Mouse (Mus musculus): ENCODE results near the gene Tff3.

Tff3 gene

DNA sequence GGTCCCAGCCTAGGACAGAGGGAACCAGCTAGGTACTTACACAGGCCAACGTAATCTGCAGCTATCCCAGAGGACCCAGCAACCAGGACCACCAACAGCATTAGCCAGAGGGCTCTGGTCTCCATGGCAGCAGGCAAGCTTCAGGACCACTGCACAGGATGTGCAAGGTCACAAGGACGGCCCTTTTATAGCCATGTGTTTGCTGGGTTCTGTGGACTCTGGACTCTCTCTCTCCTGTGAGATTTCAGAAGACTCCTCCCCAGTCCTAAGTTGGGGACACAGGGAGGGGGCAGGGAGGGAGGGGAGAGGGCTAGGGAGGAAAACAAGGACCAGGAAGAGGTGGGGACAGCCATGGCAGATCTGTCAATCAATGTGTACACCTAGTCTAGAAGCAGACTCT lies at the start of gene Tff3:
TSS of gene Tff3 (minus strand) at position 195 of the 400 bp plus-strand sequence.
- no peak for DNase-seq (ENCODE audit: inconsistent ontology term)

DNA sequence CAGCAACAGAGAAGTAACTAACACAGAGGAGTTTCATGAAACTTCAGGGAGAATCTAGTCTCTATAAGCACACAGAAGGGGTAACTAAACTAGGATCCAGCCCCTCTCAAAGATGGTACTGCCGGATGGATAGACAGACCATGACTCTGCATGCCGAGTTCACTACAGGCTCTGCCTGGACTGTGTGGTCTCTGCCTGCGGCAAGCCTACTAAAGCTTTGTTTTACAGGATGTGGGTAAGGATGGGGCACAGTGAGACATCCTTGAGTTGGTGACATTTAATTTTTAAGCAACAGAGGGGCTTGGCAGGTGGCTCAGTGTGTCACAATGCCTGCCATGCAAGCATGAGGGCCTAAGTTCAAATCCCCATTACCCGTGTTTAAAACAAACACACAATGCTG lies 46.9 kb upstream of the Tff3 start:
- DNase-seq (ENCODE audit: inconsistent ontology term), result no peak

DNA sequence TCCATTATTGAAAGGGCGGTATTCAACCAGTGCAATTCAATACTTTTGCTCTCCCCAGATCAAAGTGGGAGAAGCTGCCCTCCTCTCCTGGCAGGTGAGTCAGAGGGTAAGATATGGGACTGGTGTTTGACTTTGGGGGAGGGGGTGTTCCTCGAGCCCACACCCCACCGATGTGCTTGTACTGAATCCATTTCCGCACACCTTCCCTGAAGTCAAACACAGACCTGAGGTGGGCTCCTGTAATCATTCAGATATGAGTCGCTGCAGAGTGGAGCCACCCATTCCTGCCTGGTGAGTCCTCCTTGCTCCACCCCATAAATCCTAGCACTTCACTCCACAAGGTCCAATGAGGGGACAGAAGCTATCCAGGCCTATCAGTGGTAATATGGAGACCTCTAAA lies 40.4 kb upstream of the Tff3 start:
- no peak for DNase-seq (ENCODE audit: inconsistent ontology term)

DNA sequence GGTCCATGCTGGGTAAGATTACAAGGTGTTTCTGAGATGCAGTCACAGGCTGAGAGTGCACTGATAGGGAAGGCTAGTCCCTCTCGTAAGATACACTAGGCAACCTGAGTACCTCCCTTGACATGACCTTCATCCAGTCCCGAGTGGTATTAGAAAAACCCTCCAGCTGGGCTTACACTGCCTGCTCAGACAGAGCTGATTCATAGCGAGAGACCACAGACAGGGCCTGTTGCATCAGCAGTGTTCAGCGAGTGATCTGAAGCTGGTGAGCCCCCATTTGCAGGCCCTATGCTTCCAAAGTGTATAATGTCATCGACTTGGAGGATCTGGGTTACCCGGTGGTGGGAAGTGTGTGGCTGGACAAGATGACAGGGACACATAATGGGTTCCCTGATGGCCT lies 35.7 kb upstream of the Tff3 start, which contains the start of gene Tff1:
TSS of gene Tff1 (minus strand) at position 151 of the 400 bp plus-strand sequence.
- no peak for DNase-seq (ENCODE audit: inconsistent ontology term)

DNA sequence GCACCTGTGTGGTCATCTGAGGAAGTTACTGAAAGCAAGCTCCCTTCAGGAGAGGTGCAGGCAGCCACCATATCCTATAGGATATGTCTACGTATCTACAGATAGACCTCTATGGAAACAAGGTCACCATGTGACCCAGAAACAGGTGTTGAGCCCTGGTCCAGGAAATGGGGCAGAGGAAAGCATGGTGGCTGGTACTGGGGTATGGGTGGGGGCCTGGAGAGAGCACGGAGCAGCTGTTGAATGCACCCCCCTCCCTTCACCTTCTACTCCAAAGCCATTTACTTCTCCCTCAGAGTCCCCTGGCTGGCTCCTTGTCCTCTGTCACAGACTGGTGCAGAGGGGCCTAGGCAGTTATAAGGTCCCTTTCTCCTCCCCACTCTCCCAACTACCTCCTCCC lies 34.4 kb upstream of the Tff3 start:
- no peak for DNase-seq (ENCODE audit: inconsistent ontology term)

DNA sequence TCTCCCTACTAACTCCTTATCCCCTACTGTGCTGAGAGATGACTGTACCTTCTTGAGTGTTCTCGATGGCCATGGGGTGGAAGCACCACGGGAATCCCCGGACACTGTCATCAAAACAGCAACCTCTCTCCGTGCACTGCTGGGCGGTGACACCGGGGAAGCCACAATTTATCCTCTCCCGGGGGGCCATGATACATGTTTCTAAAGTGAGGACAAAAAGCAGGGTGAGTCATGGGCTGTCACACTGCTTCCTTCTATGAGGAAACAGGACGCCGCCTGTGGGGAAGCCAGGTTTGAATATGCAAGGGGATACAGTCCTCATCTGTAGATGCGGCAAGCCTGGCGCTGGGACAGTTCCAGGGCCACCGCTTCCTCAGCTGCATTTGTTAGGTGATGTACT lies 33.2 kb upstream of the Tff3 start:
- peak; percentile 23 for DNase-seq (ENCODE audit: inconsistent ontology term)

DNA sequence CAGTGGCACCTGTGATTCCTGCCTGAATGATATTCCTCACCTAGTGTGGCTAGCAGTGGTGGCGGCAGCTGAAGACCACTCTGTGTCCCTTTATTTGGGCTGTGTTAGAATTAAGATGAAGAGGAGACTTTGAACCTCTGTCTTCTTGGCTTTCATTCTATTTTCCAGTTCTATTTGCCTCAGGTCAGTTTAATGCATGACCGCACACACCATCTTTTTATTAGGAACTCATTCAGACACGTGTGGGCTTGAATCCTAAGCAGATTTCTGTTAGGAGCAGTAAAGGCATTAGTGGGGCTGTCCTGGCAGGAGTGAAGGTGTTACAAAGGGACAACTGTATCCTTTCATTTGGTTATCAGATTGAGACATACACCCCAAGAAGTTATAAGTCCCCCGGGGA lies 30.8 kb upstream of the Tff3 start:
- no peak for DNase-seq (ENCODE audit: inconsistent ontology term)

DNA sequence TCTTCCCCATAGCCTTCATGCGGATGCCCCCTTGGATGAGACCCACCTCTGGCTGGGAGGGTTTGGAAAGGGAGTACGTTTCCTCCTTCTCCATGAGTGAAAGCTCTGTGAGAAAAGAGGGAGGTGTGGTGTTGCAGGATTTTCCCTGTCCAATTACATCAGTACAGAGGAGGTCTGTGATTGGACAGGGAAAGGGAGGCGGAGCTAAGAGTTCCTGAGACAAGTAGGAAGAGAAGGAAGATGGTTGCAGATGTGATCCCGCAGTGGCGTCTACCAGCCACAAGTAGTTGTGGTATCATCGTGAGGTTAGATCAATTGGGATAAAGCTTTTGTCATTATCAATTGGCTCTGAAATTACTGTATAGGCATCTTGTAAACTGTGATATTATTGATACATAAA lies 28.5 kb upstream of the Tff3 start:
- no peak for DNase-seq (ENCODE audit: inconsistent ontology term)

DNA sequence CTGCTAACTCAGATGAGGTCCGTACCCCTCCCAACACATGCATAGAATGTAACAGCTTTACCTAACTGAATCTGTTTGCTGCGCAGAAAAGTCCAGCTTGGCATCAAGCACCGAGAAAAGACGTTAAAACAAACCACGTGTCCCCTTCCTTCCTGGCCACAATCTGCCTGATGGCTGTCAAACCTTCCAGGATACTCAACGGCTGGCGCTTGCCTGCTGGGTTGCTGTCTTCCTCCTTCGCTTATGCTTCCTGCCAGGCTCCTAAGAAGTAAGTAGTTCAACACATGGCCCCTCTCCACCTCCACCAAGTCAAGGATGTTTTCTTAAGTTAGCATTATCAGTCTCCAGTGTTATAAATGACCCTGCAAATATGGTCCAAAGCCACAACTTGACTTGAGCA lies 24.3 kb upstream of the Tff3 start:
- no peak for DNase-seq (ENCODE audit: inconsistent ontology term)

DNA sequence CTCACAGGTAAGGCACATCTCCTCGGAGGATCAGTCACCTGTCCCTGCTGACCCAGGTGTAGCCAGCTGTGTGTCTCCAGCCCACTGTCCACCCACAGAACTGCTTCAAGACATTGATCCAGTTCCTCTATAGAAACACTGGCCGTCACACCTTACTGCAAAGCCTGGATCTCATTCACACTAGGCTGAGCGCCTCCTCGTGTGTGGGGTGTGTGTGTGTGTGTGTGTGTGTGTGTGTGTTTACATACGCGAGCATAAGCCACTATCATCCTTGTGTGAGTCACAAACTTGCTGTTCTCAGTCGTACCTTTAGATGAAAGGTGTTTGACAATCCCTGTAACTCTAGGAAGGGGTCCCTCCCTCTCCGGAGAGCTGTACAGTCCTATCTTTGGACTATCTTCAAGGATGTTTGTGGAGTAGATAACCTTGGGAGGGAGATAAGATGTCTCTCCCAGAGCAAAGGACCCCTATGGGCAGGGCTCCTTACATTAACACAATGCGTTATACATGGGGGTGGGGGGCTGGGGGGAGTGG lies 23.6 kb upstream of the Tff3 start:
- no peak for DNase-seq (ENCODE audit: inconsistent ontology term)

DNA sequence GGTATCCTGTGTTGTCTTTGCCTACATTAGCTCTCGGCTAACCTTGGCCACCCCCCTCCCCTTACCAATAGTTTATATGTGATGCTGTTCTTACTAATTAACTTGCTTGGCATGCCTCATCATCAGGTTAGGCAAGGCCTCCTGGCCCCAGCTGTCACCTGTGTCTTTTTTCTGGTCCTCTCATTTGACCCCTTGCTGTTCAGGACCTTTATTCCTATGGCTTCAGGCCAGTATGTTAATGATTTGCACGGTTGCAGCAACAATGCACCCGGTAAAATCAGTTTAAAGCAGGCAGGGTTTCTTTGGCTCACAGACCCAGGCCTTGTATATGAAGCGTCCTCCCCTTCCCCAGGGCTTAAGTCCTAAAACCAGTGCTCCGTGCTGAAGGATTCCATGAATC lies 23.1 kb upstream of the Tff3 start:
- DNase-seq (ENCODE audit: inconsistent ontology term), result no peak

DNA sequence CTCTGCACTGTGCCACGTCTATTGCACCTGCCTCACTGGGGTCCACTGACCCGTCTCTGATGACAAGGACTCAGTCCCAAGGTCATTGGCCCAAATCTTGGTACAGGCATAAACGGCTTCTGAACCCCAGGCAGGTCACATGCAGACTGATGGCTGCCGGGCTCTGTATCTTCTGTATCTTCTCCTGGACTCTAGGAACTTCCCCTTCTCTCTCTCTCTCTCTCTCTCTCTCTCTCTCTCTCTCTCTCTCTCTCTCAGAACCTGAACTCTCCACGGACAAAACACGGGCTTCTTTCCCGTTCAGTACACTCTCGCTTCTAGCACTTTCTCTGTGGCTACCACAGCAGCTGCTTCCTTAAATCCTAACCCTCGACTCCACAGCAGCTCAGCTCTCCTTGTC lies 16.6 kb upstream of the Tff3 start:
- no peak for DNase-seq (ENCODE audit: inconsistent ontology term)

DNA sequence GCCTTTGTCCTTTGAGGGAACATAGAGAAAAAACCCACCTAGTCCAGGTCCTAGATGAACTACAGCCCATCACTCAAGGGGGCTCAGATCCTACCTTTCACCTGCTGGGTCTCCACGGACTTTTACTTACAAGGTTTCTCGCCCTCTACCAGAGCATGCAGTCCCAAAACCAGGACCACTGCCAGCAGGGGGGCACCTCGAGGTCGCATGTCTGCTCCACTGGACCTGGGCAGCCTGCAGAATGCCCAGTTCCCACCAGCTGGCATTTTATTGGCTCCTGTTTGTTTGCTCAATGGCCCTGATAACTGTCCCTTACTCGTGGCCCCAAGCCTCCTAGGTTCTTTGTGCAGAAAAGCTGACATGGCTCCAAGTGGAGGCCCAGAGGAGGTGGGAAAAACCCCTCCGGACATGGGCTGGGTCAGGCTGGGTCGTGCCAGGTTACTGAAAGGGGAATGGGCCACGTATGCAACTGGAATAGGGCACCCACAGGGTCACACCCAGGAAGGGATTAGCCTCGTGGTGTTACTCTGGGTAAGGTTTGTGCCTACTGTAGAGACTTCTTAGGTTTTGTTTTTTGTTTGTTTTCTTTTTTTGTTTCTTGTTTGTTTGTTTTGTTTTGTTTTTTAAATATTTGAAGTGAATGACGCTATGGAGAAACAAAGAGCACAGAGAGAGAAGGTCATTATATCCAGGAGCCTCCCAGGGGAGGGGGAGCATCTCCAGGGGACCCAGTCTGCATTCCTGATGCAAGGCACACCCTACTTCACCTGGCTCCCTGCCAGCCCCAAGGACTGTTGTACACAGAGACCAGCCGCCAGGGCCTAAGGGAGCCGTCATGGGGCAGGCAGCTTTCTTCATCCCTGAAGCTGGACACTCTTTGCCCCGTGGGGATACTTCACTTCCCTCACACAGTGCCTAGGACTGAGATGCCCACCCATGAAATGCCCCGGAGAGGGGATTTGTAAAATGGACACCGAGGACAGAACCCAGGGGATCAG lies 14.9 kb upstream of the Tff3 start, which contains the start of gene Tff2:
TSS of gene Tff2 (minus strand) at position 243 of the 998 bp plus-strand sequence.
- DNase-seq (ENCODE audit: inconsistent ontology term), result no peak

DNA sequence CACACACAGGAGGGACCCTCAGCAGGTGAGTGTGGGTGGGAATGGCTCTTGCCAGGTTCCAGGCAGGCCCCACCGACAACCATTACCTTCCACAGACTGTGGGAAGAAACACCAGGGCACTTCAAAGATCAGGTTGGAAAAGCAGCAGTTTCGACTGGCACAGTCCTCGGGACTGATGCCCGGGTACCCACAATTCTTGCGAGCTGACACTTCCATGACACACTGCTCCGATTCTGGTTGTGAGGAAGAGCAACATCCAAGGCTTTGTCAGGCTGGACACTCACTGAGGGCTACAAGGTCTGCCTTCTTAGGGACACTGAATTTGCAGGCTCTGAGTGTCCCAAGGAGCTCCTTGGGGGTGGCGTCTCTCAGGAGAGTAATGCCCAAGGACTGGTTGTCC lies 12.7 kb upstream of the Tff3 start:
- no peak for DNase-seq (ENCODE audit: inconsistent ontology term)

DNA sequence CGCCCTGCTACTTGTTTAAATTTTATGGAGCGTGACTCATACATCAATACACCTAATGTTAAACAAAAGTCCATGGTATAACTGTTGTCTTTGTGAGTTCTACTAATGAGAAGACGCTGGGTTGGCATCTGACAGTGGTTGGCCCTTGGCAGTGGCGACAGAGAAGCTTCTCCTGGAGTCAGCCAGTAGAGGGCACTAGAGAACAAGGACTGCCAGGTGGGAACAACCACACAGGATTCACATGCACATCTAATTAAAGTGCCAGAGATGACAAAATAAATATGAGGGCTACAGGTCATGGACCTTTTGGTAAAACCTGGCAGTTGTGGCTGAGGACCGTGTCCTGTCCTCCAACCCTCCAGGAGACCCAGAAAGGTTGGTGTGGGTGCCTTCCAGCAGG lies 9.0 kb upstream of the Tff3 start:
- peak; percentile 60 for DNase-seq (ENCODE audit: inconsistent ontology term)

DNA sequence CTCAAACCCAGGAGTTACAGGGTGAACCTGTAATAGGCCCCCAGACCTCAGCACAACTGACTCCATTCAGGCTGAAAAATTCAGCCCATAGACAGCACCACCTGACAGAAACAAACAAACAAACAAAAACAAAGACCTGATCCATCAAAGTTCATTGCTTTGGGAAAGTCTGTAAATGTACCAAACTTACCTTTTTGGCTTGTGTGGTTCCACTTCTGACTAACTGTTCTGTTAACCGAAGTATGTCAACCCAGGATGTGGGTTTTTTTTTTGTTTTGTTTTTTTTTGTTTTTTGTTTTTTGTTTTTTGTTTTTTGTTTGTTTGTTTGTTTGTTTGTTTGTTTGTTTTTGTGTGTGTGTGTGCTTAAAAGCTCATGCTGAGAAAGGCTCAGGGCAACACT lies 7.4 kb upstream of the Tff3 start:
- DNase-seq (ENCODE audit: inconsistent ontology term), result no peak

DNA sequence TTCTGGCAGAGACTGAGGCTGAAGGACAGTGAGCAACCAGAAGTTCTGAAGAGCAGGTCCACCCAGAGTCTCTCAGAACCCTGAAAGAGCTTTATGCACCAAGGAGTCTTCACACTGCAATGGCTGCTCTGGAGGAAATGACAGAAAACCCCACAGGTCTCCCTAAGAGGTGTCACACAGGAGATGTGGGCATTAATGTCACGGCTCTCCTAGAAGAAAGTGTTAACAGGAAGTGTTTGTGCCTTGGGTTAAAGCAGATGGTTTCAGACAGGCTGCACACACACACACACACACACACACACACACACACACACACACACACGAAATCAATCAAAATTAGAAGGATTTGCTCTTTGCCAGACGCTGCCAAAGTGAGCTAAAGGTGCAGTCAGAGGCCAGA lies 6.8 kb upstream of the Tff3 start:
- no peak for DNase-seq (ENCODE audit: inconsistent ontology term)

DNA sequence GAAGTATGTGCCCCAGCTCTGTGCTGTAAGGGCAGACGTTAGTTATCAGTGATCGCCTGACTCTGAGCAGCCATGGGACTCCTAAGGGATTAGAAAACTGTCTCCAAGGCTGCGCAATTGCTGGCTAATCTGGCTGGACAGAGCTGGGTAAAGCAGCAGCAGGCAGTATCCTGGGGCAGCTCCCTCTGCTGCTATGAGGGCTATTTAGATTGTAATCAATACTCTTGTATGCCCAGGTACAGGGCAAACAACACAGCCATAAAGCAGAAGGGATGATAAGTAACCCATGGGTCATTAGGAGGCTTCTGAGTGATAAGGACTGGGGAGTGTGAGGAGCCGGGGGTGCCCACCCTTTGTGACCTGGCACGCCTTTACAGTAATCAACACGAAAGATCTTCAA lies 5.5 kb upstream of the Tff3 start:
- DNase-seq (ENCODE audit: inconsistent ontology term), result no peak

DNA sequence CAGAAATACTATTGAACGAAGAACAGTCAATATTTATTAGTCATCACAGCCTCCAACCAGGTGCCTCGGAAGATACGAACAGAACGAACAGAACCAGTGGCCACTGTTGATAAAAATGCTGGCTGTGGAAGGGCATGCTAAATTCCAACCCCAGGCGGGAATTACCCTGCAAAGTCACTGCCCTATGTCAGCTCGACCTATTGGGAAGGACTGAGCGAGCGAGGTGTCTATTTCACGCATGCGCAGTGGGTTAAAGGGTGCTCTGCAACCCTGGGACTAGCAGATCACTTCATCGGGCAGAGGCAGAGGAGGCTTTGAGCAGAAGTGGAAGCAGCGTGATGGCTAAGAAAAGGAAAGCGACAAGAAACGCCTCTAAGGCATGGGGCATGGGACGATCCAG lies 4.3 kb upstream of the Tff3 start:
- no peak for DNase-seq (ENCODE audit: inconsistent ontology term)

DNA sequence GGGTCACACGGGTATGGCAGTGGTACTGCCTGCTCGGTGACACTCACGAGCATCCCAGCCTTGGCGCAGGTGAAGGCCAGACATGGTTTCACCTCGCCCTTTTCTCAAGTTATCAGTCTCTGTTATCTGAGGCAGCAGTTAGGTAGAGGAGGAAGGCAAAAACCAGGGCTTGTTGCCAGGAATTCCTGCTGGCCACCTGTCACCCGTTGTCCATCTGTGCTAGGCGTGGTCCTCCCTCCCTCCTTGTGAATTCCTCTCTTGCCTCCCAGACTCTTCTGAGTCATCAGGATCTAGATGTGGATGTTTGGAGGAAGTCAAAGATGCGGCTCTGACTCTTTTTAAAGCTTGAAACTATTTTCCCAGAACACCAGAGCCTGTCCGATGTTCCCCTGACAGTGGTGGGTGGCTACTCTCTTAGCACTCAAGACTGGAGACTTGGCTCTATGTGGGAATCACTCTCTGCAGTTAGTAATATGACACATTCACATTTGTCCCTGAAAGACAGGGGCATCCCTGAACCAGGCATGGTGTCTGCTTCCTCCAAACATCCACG lies 1.9 kb upstream of the Tff3 start:
- DNase-seq (ENCODE audit: inconsistent ontology term), result no peak

DNA sequence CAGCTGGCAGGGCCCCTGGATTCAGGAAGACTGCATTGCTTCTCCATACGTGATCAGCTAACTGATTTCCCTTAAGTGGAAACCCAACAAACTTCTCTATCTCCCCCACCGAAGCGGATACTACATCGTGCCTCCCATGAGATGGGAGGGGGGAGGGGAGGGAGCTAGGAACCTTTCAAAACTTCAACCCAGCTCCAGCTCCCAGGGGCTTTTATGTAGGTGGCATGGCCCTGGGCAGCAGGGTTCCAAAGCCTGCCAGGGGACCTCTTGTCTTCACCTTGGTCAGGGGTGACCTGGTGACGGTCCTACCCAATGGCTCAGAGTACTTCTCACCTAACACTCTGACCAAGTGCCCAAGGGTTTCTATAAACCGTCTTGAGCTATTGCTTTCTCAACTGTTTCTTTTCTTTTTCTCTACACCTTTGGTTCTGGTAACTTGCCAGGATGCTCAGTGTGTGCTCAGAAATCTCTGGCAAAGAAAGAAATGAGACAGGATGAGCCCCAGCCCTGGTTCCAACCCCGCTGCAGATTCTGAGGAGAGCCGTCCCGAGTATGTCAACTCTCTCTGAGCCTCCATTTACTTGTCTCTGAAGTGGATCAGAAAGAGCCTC lies 633 bp downstream of the Tff3 start:
- DNase-seq (ENCODE audit: inconsistent ontology term), result no peak

DNA sequence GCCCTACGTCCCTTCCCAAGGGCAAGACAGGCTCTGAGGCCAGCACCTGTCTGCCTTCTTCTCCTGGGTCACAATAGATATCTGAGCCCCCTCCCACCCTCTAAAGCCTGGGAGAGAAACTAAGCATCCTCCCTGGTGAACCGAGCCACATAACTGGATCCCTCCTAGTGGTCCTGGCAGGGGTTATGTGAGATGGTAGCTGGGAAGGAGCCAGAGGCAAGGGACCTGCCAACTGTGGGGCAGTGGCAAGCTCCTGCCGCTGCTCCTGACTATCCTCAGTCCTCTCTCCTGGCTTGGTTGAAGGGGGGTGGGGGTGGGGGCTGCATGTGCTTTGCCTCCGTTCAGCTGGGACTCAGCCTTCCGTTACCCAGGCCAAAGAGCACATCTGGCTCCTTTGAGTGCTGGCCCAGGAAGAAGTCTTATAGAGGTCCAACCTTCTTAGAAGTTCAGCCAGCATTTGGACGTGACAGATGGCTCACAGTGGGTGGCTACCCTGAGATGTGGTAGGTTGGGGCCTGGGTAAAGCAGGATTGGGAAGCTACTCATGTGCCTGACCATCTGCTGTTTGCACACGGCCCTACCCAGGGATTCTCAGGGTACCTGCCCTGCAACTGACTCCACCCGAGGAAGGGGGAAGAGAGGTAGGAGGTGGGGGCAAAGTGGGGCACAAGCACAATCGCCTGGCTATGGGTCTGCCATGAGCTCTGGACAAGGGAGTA lies 3.7 kb downstream of the Tff3 start:
- DNase-seq (ENCODE audit: inconsistent ontology term), result no peak
